Mouse (Mus musculus) embryonic facial prominence, embryonic 15.5 days (tissue): ENCODE data around the gene Frmpd1. TPM values are rescaled to one million over a fixed set of nuclear protein-coding genes. Genes with fewer than 3 reads are reported as not detected.

Source experiments
- ATAC-seq: fragments of 200-750 bp; cut with Nextera tagmentation; 2 replicates; pipeline ENCODE4 v1.8.0; 2017; ENCODE audit warnings: low read depth, moderate TSS enrichment; ENCODE audit not compliant: insufficient number of reproducible peaks, low FRiP score, low TSS enrichment
- H3K27ac ChIP-seq: fragments of 300-500 bp; sonication (generic); replicated peaks from 2 replicates; pipeline ENCODE4 v1.5.1; 2015; ENCODE audit warnings: mild to moderate bottlenecking, inconsistent platforms
- H3K27me3 ChIP-seq: fragments of 300-500 bp; sonication (generic); 2 replicates; pipeline ENCODE4 v1.6.1; 2015; ENCODE audit warnings: inconsistent platforms
- H3K36me3 ChIP-seq: fragments of 300-500 bp; sonication (generic); 2 replicates; pipeline ENCODE4 v1.6.1; 2015; ENCODE audit warnings: mild to moderate bottlenecking, inconsistent platforms
- H3K4me1 ChIP-seq: fragments of 300-500 bp; sonication (generic); 2 replicates; pipeline ENCODE4 v1.6.1; 2015; ENCODE audit warnings: inconsistent platforms
- H3K4me2 ChIP-seq: fragments of 300-500 bp; sonication (generic); replicated peaks from 2 replicates; pipeline ENCODE4 v1.6.1; 2015; ENCODE audit warnings: mild to moderate bottlenecking, inconsistent platforms
- H3K4me3 ChIP-seq: fragments of 300-500 bp; sonication (generic); replicated peaks from 2 replicates; pipeline ENCODE4 v1.5.1; 2015; ENCODE audit warnings: mild to moderate bottlenecking, inconsistent platforms
- H3K9ac ChIP-seq: fragments of 300-500 bp; sonication (generic); 2 replicates; pipeline ENCODE4 v1.6.1; 2015; ENCODE audit warnings: inconsistent platforms
- H3K9me3 ChIP-seq: fragments of 300-500 bp; sonication (generic); replicated peaks from 2 replicates; pipeline ENCODE4 v1.6.1; 2016; ENCODE audit warnings: inconsistent platforms
- WGBS: fragments of 180-500 bp; shearing (Covaris S2); methylation state at CpG from one replicate; pipeline ENCODE4 v1.1.7; 2015; 5-methylcytosine and 5-hydroxymethylcytosine counted together
- polyA plus RNA-seq: library from polyadenylated mRNA; unstranded; fragments of >200 nt; fragmentation: Nextera tagmentation; extraction: Ambion mirVana; gene quantifications from 2 replicates; pipeline ENCODE4 v1.2.1, GENCODE M21; 2015

The Frmpd1 gene
- 4.1 and 4.5 TPM in 2 replicates for polyA plus RNA-seq

GRCm38 (mm10) chr4:45184521-45185330 is at the start of gene Frmpd1:
TSS of gene Frmpd1 (plus strand) at chr4:45184875.
- Histone ChIP-seq H3K27me3 (peaks cover 11% of the 10 kb centered on the region; the same call in 1 of the 2 replicates), H3K9ac (peak within 1 kb of the TSS; percentile 54), H3K4me3 (peak within 1 kb of the TSS; percentile 66), H3K4me2 (peak within 1 kb of the TSS; percentile 99), H3K36me3 (no peaks in the 10 kb centered on the region), H3K27ac (no peak within 1 kb of the TSS), H3K9me3 (no peaks in the 10 kb centered on the region), H3K4me1 (peaks cover 16% of the 10 kb centered on the region)
- ATAC-seq, result peak; percentile 83
- under 1% methylated on average over 77 of the region's 85 CpGs for WGBS

DNA sequence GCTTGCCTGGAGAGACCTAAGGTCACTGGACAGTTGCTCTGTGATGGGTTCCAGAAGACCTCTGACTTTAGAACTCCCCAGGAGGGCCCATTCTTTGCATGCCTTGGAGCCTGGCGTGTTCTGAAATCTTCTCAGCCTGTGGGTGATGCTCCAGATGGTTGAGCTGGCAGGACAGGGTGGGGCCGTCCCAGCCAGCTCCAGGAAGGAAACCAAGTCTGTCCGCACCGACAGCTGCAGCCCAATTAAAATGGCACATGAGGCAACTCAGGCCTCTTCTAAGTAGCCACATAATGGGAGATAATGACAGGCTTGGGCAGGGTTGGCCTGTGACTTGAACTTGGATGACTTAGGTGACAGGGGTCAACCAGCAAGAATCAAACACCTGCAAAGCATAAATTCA is 47.0 kb upstream of the Frmpd1 start:
- Histone ChIP-seq H3K9ac (no peak overlapping the region), H3K27me3 (peaks cover 3% of the 10 kb centered on the region; the same call in 1 of the 2 replicates), H3K36me3 (no peaks in the 10 kb centered on the region), H3K4me3 (no peak overlapping the region), H3K4me2 (no peak overlapping the region), H3K27ac (no peak overlapping the region), H3K9me3 (no peaks in the 10 kb centered on the region), H3K4me1 (peaks cover 3% of the 10 kb centered on the region; the same call in 1 of the 2 replicates)
- ATAC-seq, result no peak
- WGBS, result 29% methylated on average over 4 of the region's 4 CpGs

DNA sequence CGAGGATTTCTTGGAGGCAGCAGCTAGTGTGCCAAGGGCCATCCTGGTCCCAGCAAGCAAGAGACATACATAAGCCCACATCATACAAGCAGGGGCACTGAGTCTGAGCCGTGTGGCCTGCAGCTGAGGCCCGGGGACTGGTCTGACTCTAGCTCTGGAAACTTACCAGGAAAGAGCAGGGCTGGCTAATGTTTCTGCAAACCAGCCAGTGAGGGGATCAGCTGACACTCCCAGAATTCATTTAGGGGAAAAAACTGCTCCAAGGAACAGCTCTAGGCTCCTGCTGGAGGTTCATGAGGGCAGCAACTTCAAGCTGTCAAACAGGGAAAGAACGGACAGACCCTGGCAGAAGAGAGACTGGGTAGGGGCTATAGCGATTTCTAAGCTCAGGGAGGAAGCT is 42.8 kb upstream of the Frmpd1 start:
- H3K9me3 ChIP-seq, result no peaks in the 10 kb centered on the region
- H3K36me3 ChIP-seq, result no peaks in the 10 kb centered on the region
- peaks cover 9% of the 10 kb centered on the region; the same call in 1 of the 2 replicates for H3K4me1 ChIP-seq
- no peak overlapping the region for H3K4me3 ChIP-seq
- no peak overlapping the region for H3K9ac ChIP-seq
- ATAC-seq, result no peak
- no peak overlapping the region for H3K27ac ChIP-seq
- H3K4me2 ChIP-seq, result no peak overlapping the region
- peaks cover 3% of the 10 kb centered on the region; the same call in 1 of the 2 replicates for H3K27me3 ChIP-seq
- WGBS, result 48% methylated on average over 5 of the region's 5 CpGs

GRCm38 (mm10) chr4:45142411-45142810 is 42.3 kb upstream of the Frmpd1 start:
- Histone ChIP-seq H3K4me2 (no peak overlapping the region), H3K27me3 (peaks cover 3% of the 10 kb centered on the region; the same call in 1 of the 2 replicates), H3K9ac (no peak overlapping the region), H3K9me3 (no peaks in the 10 kb centered on the region), H3K4me1 (peaks cover 9% of the 10 kb centered on the region; the same call in 1 of the 2 replicates), H3K4me3 (no peak overlapping the region), H3K36me3 (no peaks in the 10 kb centered on the region), H3K27ac (no peak overlapping the region)
- 19% methylated on average over 11 of the region's 11 CpGs for WGBS
- ATAC-seq, result peak; percentile 78

DNA sequence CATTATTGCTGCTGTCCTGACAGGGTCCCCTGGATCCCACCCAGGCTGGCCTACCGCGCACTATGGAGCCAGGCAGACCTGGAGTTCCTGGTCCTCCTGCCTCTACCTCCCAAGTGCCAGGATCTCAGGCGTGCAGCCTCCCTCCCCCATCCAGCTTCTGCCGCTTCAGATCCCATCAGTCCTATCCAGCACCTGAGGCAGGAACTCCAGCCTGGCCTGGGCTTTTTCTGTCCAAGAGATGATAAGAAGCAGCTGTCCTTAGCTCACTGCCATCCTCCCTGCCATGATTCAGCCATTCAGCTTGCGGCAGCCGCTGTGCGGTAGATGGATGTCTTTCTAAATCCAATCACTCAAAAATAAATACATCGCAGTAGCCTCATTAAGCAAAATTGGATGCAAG is 41.7 kb upstream of the Frmpd1 start:
- peaks cover 3% of the 10 kb centered on the region; the same call in 1 of the 2 replicates for H3K27me3 ChIP-seq
- 48% methylated on average over 8 of the region's 8 CpGs for WGBS
- no peak overlapping the region for H3K4me2 ChIP-seq
- H3K9me3 ChIP-seq, result no peaks in the 10 kb centered on the region
- H3K4me1 ChIP-seq, result peaks cover 9% of the 10 kb centered on the region; the same call in 1 of the 2 replicates
- H3K4me3 ChIP-seq, result no peak overlapping the region
- no peak overlapping the region for H3K9ac ChIP-seq
- ATAC-seq, result no peak
- no peak overlapping the region for H3K27ac ChIP-seq
- no peaks in the 10 kb centered on the region for H3K36me3 ChIP-seq

GRCm38 (mm10) chr4:45156433-45156832 is 28.2 kb upstream of the Frmpd1 start:
- no peak overlapping the region for H3K4me3 ChIP-seq
- no peak overlapping the region for H3K9ac ChIP-seq
- H3K36me3 ChIP-seq, result no peaks in the 10 kb centered on the region
- H3K27ac ChIP-seq, result no peak overlapping the region
- no peak overlapping the region for H3K4me2 ChIP-seq
- ATAC-seq, result no peak
- no peaks in the 10 kb centered on the region for H3K27me3 ChIP-seq
- H3K4me1 ChIP-seq, result no peaks in the 10 kb centered on the region
- no peaks in the 10 kb centered on the region for H3K9me3 ChIP-seq
- WGBS, result 73% methylated on average over 3 of the region's 3 CpGs

GRCm38 (mm10) chr4:45158608-45159007 is 26.1 kb upstream of the Frmpd1 start:
- no peaks in the 10 kb centered on the region for H3K4me1 ChIP-seq
- H3K36me3 ChIP-seq, result no peaks in the 10 kb centered on the region
- H3K27me3 ChIP-seq, result no peaks in the 10 kb centered on the region
- no peak overlapping the region for H3K27ac ChIP-seq
- no peak for ATAC-seq
- no peak overlapping the region for H3K9ac ChIP-seq
- no peak overlapping the region for H3K4me2 ChIP-seq
- no peak overlapping the region for H3K4me3 ChIP-seq
- 73% methylated on average over 9 of the region's 9 CpGs for WGBS
- no peaks in the 10 kb centered on the region for H3K9me3 ChIP-seq

GRCm38 (mm10) chr4:45160773-45161172 is 23.9 kb upstream of the Frmpd1 start:
- H3K4me1 ChIP-seq, result no peaks in the 10 kb centered on the region
- H3K27ac ChIP-seq, result no peak overlapping the region
- no peaks in the 10 kb centered on the region for H3K36me3 ChIP-seq
- 54% methylated on average over 6 of the region's 6 CpGs for WGBS
- no peak overlapping the region for H3K9ac ChIP-seq
- H3K4me2 ChIP-seq, result no peak overlapping the region
- no peak overlapping the region for H3K4me3 ChIP-seq
- no peaks in the 10 kb centered on the region for H3K9me3 ChIP-seq
- no peak for ATAC-seq
- H3K27me3 ChIP-seq, result no peaks in the 10 kb centered on the region

GRCm38 (mm10) chr4:45163711-45164110 is 21.0 kb upstream of the Frmpd1 start:
- Histone ChIP-seq H3K4me3 (no peak overlapping the region), H3K27ac (no peak overlapping the region), H3K9me3 (no peaks in the 10 kb centered on the region), H3K36me3 (no peaks in the 10 kb centered on the region), H3K4me2 (no peak overlapping the region), H3K27me3 (no peaks in the 10 kb centered on the region), H3K9ac (no peak overlapping the region), H3K4me1 (no peaks in the 10 kb centered on the region)
- ATAC-seq, result no peak
- WGBS, result 11% methylated on average over 1 of the region's 1 CpGs

DNA sequence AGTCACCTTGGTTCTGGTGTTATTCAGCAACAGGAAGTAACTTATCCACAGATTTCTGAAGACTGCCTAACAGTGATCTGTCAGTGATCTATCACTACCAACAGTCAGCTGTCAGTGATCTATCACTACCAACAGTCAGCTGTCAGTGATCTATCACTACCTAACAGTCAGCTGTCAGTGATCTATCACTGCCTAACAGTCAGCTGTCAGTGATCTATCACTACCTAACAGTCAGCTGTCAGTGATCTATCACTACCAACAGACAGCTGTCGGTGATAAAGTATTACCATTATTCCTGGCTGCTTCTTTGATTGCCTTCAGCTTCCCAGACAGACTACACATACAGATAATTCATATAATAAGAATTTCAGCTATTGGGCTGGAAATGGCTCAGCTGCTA is 19.2 kb upstream of the Frmpd1 start:
- Histone ChIP-seq H3K4me3 (no peak overlapping the region), H3K27me3 (no peaks in the 10 kb centered on the region), H3K4me1 (no peaks in the 10 kb centered on the region), H3K4me2 (no peak overlapping the region), H3K27ac (no peak overlapping the region), H3K9me3 (no peaks in the 10 kb centered on the region), H3K36me3 (no peaks in the 10 kb centered on the region), H3K9ac (no peak overlapping the region)
- ATAC-seq, result no peak
- 68% methylated on average over 1 of the region's 1 CpGs for WGBS

DNA sequence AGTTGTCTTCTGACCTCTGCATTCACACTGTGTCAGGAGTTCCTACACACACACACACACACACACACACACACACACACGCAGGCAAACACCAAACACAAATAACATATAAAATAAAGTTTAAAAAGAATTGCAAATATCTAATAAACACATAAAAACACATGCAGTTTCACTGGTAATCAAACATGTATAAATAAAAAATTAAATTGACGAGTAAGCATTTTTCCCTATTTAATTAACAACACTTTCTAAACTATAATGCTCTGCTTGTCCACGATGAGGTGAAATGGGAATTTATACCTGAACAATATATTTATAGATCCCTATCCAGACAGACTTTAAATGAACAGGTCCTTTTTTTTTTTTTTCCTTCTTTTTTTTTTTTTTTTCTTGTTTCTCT is 18.7 kb upstream of the Frmpd1 start:
- WGBS, result 81% methylated on average over 3 of the region's 3 CpGs
- H3K36me3 ChIP-seq, result no peaks in the 10 kb centered on the region
- no peaks in the 10 kb centered on the region for H3K9me3 ChIP-seq
- no peak overlapping the region for H3K4me3 ChIP-seq
- no peak overlapping the region for H3K9ac ChIP-seq
- no peaks in the 10 kb centered on the region for H3K4me1 ChIP-seq
- no peak overlapping the region for H3K4me2 ChIP-seq
- H3K27me3 ChIP-seq, result no peaks in the 10 kb centered on the region
- no peak overlapping the region for H3K27ac ChIP-seq
- ATAC-seq, result no peak

DNA sequence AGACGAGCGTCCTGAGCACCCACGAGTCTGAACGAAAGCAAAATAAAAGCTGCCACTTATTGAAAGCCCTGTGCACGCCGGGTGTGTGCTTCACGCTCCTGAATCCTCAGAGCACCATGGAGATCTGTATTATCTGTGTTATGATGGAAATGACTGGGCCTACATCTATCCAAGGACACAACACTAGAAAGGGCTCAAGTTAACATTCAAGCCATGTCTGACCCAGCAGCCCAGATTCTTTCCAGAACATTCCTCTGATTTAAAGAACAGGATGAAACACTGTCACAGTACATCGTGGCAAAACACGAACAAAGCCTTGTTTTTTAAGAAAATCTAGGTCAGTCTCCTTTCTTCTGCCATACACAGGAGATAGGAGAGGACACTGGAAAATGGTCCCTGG is 13.3 kb upstream of the Frmpd1 start:
- Histone ChIP-seq H3K36me3 (no peaks in the 10 kb centered on the region), H3K4me2 (no peak overlapping the region), H3K27me3 (no peaks in the 10 kb centered on the region), H3K27ac (no peak overlapping the region), H3K4me1 (no peaks in the 10 kb centered on the region), H3K9ac (no peak overlapping the region), H3K9me3 (no peaks in the 10 kb centered on the region), H3K4me3 (no peak overlapping the region)
- no peak for ATAC-seq
- WGBS, result 74% methylated on average over 9 of the region's 9 CpGs
